Mouse (Mus musculus): Measurements from ENCODE around the gene Sod1.

Sod1 gene

DNA sequence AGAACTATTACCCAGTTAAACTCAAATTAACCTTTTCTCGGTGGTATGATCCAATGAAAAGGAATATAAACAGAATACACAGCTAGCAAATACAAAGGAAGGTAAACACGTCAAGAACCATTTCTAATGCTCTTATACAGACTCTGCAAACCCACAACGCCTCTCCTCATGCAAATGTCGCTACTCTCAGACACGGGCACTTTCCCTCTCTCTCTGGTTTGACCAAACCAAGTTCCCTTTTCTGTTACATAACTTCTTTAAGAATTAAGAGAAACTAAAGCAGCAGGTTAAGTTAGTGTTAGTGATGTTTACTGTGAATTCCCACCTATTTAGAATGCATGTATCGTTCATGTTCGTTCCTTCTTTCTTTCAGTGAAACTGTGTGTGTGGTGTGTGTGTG lies 38.4 kb downstream of the Sod1 start:
- DNase-seq (ENCODE audit: low spot score): no peak

DNA sequence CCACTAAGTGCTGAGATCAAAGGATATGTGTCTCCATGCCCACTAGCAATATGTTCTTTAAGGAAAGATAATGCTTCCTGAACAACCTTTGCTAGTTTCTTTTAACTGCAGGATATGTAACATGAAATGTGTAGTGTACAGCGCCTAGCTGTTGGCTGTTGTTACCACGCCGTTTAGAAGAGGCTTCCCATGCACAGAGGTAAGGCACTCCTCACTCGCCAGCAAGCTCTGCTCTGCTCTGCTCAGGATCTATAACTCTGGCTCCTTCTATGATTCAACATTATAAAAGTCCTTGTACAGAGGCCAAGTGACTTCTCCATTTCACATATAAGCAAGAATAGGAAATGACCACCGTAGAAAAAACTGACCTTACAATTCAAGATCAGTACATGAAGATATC lies 39.1 kb downstream of the Sod1 start:
- no peak for DNase-seq (ENCODE audit: low spot score)

DNA sequence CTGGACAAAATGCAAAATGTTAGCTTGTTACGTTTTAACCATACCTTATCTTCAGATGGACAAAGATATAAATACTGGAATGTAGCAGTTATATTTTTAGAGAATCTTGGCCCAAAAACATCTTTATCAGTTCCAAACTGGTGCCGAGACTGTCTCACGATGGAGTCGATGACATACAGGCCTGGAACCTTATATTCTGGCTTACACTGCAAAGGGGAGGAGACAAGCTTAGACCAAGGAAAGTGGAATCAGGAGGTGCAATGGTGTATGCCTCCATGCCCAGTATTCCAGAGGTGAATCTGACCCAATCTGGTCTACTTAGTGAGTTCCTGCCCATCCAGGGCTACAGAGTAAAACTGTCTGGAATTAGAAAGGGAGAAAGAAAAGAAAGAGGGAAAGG lies 39.5 kb downstream of the Sod1 start:
- no peak for DNase-seq (ENCODE audit: low spot score)

GRCm38 (mm10) chr16:90261791-90262190 lies 41.2 kb downstream of the Sod1 start:
- DNase-seq (ENCODE audit: low spot score): no peak

- DNase-seq (ENCODE audit: low spot score): no peak
These were observed 43.5 kb downstream of the Sod1 start for GRCm38 (mm10) chr16:90264021-90264420.

DNA sequence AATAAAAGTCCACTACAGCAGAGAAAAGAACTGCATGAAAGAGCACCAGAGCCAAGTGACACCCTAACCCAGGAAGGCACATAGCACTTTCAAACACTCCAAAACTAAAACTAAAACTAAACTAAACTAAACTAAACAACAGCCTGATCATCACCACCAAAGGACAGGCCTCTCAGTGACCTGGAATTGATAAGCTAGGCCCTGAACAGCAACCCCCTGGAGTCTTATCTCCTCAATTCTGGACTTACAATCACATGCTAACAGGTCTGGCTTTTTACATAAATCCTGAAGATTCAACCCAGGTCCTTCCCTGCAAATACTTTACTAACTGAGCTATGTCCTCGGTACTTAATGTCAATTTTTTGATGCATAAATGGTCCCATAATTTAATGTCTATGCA lies 44.6 kb downstream of the Sod1 start:
- no peak for DNase-seq (ENCODE audit: low spot score)

GRCm38 (mm10) chr16:90266581-90266980 lies 46.0 kb downstream of the Sod1 start:
- DNase-seq (ENCODE audit: low spot score): no peak

DNA sequence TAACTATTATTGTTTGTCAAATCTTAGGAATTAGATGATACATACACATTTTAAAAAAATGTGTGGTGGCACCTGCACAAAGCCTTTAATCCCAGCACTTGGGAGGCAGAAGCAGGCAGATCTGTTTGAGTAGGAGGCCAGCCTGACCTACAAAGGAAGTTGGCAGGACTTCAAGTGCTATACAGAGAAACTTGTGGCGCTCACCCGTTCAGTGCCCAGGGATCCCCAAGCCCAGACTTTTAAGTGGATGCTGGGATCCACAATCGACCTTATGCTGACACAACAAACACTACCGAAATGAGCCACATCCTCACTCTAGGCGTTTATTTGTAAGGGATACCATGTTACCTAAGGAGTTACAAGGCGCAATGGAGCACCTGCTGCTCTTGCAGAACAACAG lies 55.0 kb downstream of the Sod1 start:
- no peak for DNase-seq (ENCODE audit: low spot score)

Data from ovary, postnatal 14 days (tissue).